Mouse (Mus musculus): Measurements from ENCODE around the gene Lbx2. TPM values are rescaled to one million over a fixed set of nuclear protein-coding genes. Genes with fewer than 3 reads are reported as not detected.

Lbx2 gene
- total and polyA plus RNA-seq, 2 experiments from 2014 or later: 0.26 TPM; not detected in 1

GRCm38 (mm10) chr6:83087205-83087925 is 1.2 kb downstream of the Lbx2 start:
- Histone ChIP-seq H3K27ac (ENCODE audit: low read depth, low read length) (no peak overlapping the region), H3K36me3 (ENCODE audit: insufficient read depth, low read length) (0 out of 2 replicates have a peak, but pooled peaks cover 2% of the 10 kb centered on the region), H3K9me3 (ENCODE audit: low read length) (no peaks in the 10 kb centered on the region), H3K9ac (replicated peaks; ENCODE audit: low read length, poor library complexity, severe bottlenecking) (no peak overlapping the region), H3K4me3 (ENCODE audit: low read depth, low read length) (peak overlapping the region; percentile 12), H3K4me2 (ENCODE audit: low read depth, low read length, poor library complexity, severe bottlenecking) (peak overlapping the region; percentile 36; the same call in 1 of the 2 replicates), H3K27me3 (ENCODE audit: insufficient read depth, low read length) (peaks cover 76% of the 10 kb centered on the region), H3K4me1 (ENCODE audit: insufficient read depth, low read length) (no peaks in the 10 kb centered on the region)
- 1% methylated on average over 47 of the region's 47 CpGs for WGBS
- ATAC-seq (ENCODE audit: low FRiP score) (no peak), DNase-seq (ENCODE audit: low spot score) (peak; percentile 2)
- no peak for TF ChIP-seq CTCF (IDR thresholded peaks at IDR 0.05)

GRCm38 (mm10) chr6:83087926-83088260 is 1.7 kb downstream of the Lbx2 start:
- no peak overlapping the region; the same call in 1 of the 2 replicates for H3K4me2 ChIP-seq (ENCODE audit: low read depth, low read length, poor library complexity, severe bottlenecking)

GRCm38 (mm10) chr6:83092416-83093127 is 6.4 kb downstream of the Lbx2 start:
- no peak for TF ChIP-seq CTCF (IDR thresholded peaks at IDR 0.05)

More at GRCm38 (mm10) chr6:83087926-83088260, 1.7 kb downstream of the Lbx2 start:
- Histone ChIP-seq H3K4me1 (ENCODE audit: insufficient read depth, low read length) (no peaks in the 10 kb centered on the region), H3K27ac (ENCODE audit: low read depth, low read length) (no peak overlapping the region), H3K36me3 (ENCODE audit: insufficient read depth, low read length) (no peaks in the 10 kb centered on the region), H3K9ac (replicated peaks; ENCODE audit: low read length, poor library complexity, severe bottlenecking) (no peak overlapping the region), H3K9me3 (ENCODE audit: low read length) (no peaks in the 10 kb centered on the region), H3K27me3 (ENCODE audit: insufficient read depth, low read length) (peaks cover 78% of the 10 kb centered on the region), H3K4me3 (ENCODE audit: low read depth, low read length) (peak overlapping the region; percentile 12; the same call in 1 of the 2 replicates)
- WGBS: 3% methylated on average over 9 of the region's 9 CpGs
- no peak for DNase-seq (ENCODE audit: low spot score)
- TF ChIP-seq CTCF (IDR thresholded peaks at IDR 0.05): no peak
- no peak for ATAC-seq (ENCODE audit: low FRiP score)

GRCm38 (mm10) chr6:83095968-83096367 is 9.8 kb downstream of the Lbx2 start:
- Histone ChIP-seq H3K4me1 (ENCODE audit: insufficient read depth, low read length) (no peaks in the 10 kb centered on the region), H3K36me3 (ENCODE audit: insufficient read depth, low read length) (no peaks in the 10 kb centered on the region), H3K4me3 (ENCODE audit: low read depth, low read length) (no peak overlapping the region), H3K27me3 (ENCODE audit: insufficient read depth, low read length) (peaks cover 8% of the 10 kb centered on the region), H3K9ac (replicated peaks; ENCODE audit: low read length, poor library complexity, severe bottlenecking) (no peak overlapping the region), H3K27ac (ENCODE audit: low read depth, low read length) (no peak overlapping the region), H3K9me3 (ENCODE audit: low read length) (no peaks in the 10 kb centered on the region), H3K4me2 (ENCODE audit: low read depth, low read length, poor library complexity, severe bottlenecking) (no peak overlapping the region)
- WGBS: 34% methylated on average over 6 of the region's 6 CpGs
- DNase-seq (ENCODE audit: low spot score) (no peak), ATAC-seq (ENCODE audit: low FRiP score) (no peak)
- TF ChIP-seq CTCF (IDR thresholded peaks at IDR 0.05): no peak

More at GRCm38 (mm10) chr6:83092416-83093127, 6.4 kb downstream of the Lbx2 start:
- H3K36me3 ChIP-seq (ENCODE audit: insufficient read depth, low read length): no peaks in the 10 kb centered on the region
- no peak overlapping the region for H3K27ac ChIP-seq (ENCODE audit: low read depth, low read length)
- ATAC-seq (ENCODE audit: low FRiP score) (no peak), DNase-seq (ENCODE audit: low spot score) (no peak)
- whole genome bisulfite sequencing: 38% methylated on average over 6 of the region's 6 CpGs
- H3K27me3 ChIP-seq (ENCODE audit: insufficient read depth, low read length): peaks cover 36% of the 10 kb centered on the region
- no peak overlapping the region for H3K4me3 ChIP-seq (ENCODE audit: low read depth, low read length)
- no peak overlapping the region for H3K4me2 ChIP-seq (ENCODE audit: low read depth, low read length, poor library complexity, severe bottlenecking)
- no peak overlapping the region for H3K9ac ChIP-seq (replicated peaks; ENCODE audit: low read length, poor library complexity, severe bottlenecking)
- H3K4me1 ChIP-seq (ENCODE audit: insufficient read depth, low read length): no peaks in the 10 kb centered on the region
- no peaks in the 10 kb centered on the region for H3K9me3 ChIP-seq (ENCODE audit: low read length)

DNA sequence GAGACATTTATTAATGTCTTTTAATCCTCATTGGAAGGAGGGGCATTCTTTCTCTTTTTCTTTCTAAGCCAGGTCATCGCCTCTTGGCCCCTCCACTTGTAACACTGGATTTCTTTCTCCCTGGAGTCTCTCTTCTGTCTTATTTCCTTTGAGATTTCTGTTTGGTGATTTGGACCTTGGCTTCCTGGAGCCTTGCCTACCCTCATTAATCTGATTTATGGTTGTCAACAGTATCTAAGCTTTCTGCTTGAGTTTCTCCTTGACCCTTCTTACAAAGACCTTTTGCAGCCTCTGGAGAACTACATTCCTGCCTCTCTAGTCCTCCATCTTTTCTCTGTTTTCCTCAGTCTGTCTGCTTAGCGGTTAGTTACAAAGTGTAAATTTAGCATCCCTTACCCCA is 12.2 kb downstream of the Lbx2 start:
- Histone ChIP-seq H3K9ac (replicated peaks; ENCODE audit: low read length, poor library complexity, severe bottlenecking) (no peak overlapping the region), H3K4me3 (ENCODE audit: low read depth, low read length) (no peak overlapping the region), H3K4me2 (ENCODE audit: low read depth, low read length, poor library complexity, severe bottlenecking) (no peak overlapping the region), H3K36me3 (ENCODE audit: insufficient read depth, low read length) (no peaks in the 10 kb centered on the region), H3K27ac (ENCODE audit: low read depth, low read length) (no peak overlapping the region), H3K4me1 (ENCODE audit: insufficient read depth, low read length) (peaks cover 8% of the 10 kb centered on the region), H3K9me3 (ENCODE audit: low read length) (no peaks in the 10 kb centered on the region), H3K27me3 (ENCODE audit: insufficient read depth, low read length) (no peaks in the 10 kb centered on the region)
- no peak for ATAC-seq (ENCODE audit: low FRiP score)
- no peak for DNase-seq (ENCODE audit: low spot score)
- no peak for TF ChIP-seq CTCF (IDR thresholded peaks at IDR 0.05)
- 67% methylated on average over 2 of the region's 2 CpGs for WGBS

DNA sequence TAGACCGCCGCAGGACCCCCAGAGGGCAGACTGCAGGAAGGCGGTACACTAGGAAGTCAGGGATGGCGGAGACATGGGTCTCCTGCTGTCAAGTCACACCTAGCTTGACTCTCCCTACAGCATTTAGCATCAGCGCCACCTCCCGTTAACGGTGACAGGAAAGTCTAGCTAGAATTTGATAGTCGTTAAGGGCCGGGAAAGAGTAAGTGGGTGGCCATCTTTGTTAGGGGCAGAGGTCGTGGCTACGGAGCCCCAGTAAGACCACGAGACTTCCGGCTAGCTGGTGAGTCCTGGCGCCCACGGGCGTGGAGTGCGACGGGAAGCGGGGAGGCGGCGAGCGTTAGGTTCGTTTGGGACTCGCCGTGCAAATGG is 15.1 kb downstream of the Lbx2 start, which contains the start of the genes Ccdc142 and Gm42688:
Ccdc142 (plus strand) TSS at position 286 of the 372 bp plus-strand sequence.
Gm42688 (plus strand) TSS at position 302 of the 372 bp plus-strand sequence.
- H3K36me3 ChIP-seq (ENCODE audit: insufficient read depth, low read length): peaks cover 8% of the 10 kb centered on the region; the same call in 1 of the 2 replicates
- no peaks in the 10 kb centered on the region for H3K9me3 ChIP-seq (ENCODE audit: low read length)
- DNase-seq (ENCODE audit: low spot score) (peak; percentile 95), ATAC-seq (ENCODE audit: low FRiP score) (peak; percentile 91)
- H3K27ac ChIP-seq (ENCODE audit: low read depth, low read length): peak within 1 kb of the TSS; percentile 79
- H3K27me3 ChIP-seq (ENCODE audit: insufficient read depth, low read length): no peaks in the 10 kb centered on the region
- peaks cover 8% of the 10 kb centered on the region for H3K4me1 ChIP-seq (ENCODE audit: insufficient read depth, low read length)
- H3K4me3 ChIP-seq (ENCODE audit: low read depth, low read length): peak within 1 kb of the TSS; percentile 78
- 0% methylated on average over 25 of the region's 25 CpGs for WGBS
- H3K4me2 ChIP-seq (ENCODE audit: low read depth, low read length, poor library complexity, severe bottlenecking): peak within 1 kb of the TSS; percentile 74
- peak within 1 kb of the TSS; percentile 83 for H3K9ac ChIP-seq (replicated peaks; ENCODE audit: low read length, poor library complexity, severe bottlenecking)
- TF ChIP-seq CTCF (IDR thresholded peaks at IDR 0.05): peak; percentile 82
